Mouse (Mus musculus) T-cell, adult 66 days (primary cell): Measurements from ENCODE around the gene Acad8. TPM values are rescaled to one million over a fixed set of nuclear protein-coding genes. Genes with fewer than 3 reads are reported as not detected.

ENCODE experiments used
- total RNA-seq, 2 experiments: library from RNA; stranded (reverse); gene quantifications; 3 replicates in 1 of 2; 4 replicates in 1 of 2; pipeline ENCODE4 v1.2.4; 2023

The Acad8 gene
- 10 to 100 TPM; 35.4 to 38.0 TPM for total RNA-seq

DNA sequence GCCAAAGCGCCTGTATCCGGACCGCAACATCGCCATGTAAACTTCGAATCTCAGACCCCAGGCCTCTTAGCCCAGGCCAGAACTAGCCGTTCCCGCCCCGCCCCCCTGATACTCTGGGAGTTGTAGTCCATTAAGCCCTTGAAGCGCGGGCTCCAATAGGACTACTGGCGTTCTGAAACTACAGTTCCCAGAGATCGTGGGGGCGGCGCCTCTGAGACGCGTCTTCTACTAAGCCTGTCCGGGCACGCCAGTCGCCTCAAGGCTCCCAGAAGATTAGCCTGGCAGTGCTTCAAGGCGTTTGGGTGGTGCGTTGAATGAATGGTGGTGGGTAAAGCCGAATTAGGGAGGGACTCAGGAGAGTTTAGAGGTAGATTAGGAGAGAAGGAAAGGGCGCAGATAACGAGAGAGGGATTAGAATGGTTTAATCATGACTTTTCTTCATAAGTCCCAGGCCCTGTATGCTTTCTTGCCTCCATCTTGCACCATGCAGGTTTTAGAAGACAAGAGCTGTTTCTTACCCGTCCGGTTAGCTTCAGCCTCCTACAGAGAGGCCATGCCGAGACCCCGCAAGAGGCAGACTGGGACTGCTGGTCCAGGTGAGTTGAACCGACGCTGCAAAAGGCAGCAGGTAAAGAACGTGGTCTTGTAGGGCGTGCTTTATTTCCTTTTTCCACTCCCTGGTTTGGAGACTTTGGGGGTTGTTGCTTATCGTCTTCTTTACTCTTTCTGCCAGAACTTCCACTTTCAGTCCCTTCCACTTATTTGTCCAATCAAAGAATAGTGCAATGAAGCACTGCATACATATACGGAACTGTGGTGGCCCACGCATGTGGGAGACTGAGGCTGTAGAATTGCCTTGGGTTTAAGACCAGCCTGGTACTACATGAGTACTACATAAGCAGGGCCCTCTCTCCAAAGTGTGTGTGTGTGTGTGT lies at the start of gene Acad8, which contains the start of gene Thyn1:
Gene Acad8, minus strand, starts transcription at position 106 of the 935 bp plus-strand sequence.
Gene Thyn1, plus strand, starts transcription at position 250 of the 935 bp plus-strand sequence.

DNA sequence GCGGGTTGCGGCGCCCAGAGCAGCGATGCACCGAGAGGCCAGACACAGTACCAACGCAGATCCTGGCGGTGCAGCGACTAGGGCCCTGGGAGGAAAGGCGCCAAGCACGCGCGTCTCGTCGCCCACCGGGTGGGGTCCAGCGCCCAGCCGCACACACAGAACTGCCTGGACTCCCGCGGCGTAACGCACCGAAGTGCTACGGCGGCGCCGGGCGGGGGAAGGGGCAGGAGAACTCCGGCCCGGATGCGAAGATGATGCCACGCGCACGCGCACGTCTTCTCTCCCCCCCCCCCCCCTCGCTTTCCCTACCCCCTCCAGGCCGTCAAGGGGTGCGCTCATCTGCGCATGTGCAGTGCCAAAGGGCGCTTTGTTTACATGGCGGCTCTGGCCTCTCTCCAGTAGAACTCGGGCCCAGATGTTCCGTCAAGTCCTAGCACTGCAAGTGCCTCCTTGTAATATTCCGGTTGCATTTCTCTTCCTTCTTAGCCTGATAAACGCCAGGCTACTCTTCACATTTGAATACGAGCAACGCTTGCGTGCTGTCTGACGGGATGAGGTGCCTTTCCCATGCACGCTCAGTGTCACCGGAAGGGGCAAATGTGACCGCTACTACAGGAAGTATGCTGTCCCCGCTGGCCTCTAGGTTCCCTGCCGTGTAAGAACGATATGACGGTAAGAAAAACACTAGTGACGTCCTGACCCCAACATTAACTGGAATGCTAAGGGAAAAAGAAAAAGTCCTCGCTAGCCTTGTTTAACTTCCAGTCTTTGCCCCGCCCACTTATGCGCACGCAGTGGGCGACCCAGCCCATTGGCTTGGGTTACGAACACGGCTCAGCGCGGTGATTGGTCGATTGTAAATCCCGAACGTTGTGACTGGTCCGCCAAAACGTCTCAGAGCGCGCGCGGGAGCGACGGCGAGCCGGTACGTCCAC lies 30.7 kb upstream of the Acad8 start, which contains the start of the genes Vps26b and Ncapd3:
Gene Vps26b, minus strand, starts transcription at position 238 of the 935 bp plus-strand sequence.
Gene Ncapd3, plus strand, starts transcription at position 348 of the 935 bp plus-strand sequence.

Other genes starting within 250 kb of the Acad8 start
- gene Glb1l2, start 193.1 kb downstream of the Acad8 start, total RNA-seq = not detected
- gene Glb1l3, start 138.7 kb downstream of the Acad8 start, total RNA-seq = not detected
- gene Gm1110, start 76.5 kb downstream of the Acad8 start, total RNA-seq = not detected
- gene Thyn1, start 144 bp upstream of the Acad8 start, total RNA-seq = 10 to 100 TPM; 23.1 to 31.2 TPM
- 10 to 100 TPM; 58.2 to 61.2 TPM for gene Vps26b, start 30.5 kb upstream of the Acad8 start, total RNA-seq
- gene Ncapd3, start 30.6 kb upstream of the Acad8 start, total RNA-seq = 10 to 100 TPM; 57.4 to 60.5 TPM
- not detected for gene Jam3, start 155.9 kb upstream of the Acad8 start, total RNA-seq